Mouse (Mus musculus): ENCODE results near the gene Rgs21. TPM values are rescaled to one million over a fixed set of nuclear protein-coding genes. Genes with fewer than 3 reads are reported as not detected.
A peak's percentile ranks its signal among the peaks of the same experiment; 100 is the strongest.

Gene Rgs21
- polyA plus RNA-seq, 1 experiment from 2014 or later = not detected

GRCm38 (mm10) chr1:144498725-144499124, 68.7 kb downstream of the Rgs21 start:
- peak; percentile 65; the same call in 1 of the 2 replicates for ATAC-seq (ENCODE audit: low FRiP score)
- Histone ChIP-seq H3K27me3 (no peaks in the 10 kb centered on the region), H3K36me3 (replicated peaks) (no peaks in the 10 kb centered on the region), H3K27ac (no peak overlapping the region), H3K4me3 (replicated peaks) (no peak overlapping the region), H3K9me3 (no peaks in the 10 kb centered on the region), H3K4me2 (no peak overlapping the region), H3K4me1 (no peaks in the 10 kb centered on the region; the same call in 1 of the 2 replicates), H3K9ac (no peak overlapping the region)

- ATAC-seq (ENCODE audit: low FRiP score) = no peak
- WGBS = 43% methylated on average over 3 of the region's 3 CpGs
Observed at GRCm38 (mm10) chr1:144498051-144498450, 69.4 kb downstream of the Rgs21 start.

GRCm38 (mm10) chr1:144493336-144493735, 74.1 kb downstream of the Rgs21 start:
- no peak overlapping the region for H3K27ac ChIP-seq
- no peak overlapping the region for H3K4me3 ChIP-seq (replicated peaks)
- H3K4me1 ChIP-seq = no peaks in the 10 kb centered on the region; the same call in 1 of the 2 replicates
- H3K9ac ChIP-seq = no peak overlapping the region
- no peaks in the 10 kb centered on the region for H3K9me3 ChIP-seq
- H3K27me3 ChIP-seq = no peaks in the 10 kb centered on the region
- 86% methylated on average over 1 of the region's 1 CpGs for WGBS
- ATAC-seq (ENCODE audit: low FRiP score) = no peak
- H3K4me2 ChIP-seq = no peak overlapping the region
- H3K36me3 ChIP-seq (replicated peaks) = no peaks in the 10 kb centered on the region

More at GRCm38 (mm10) chr1:144498051-144498450, 69.4 kb downstream of the Rgs21 start:
- H3K27me3 ChIP-seq = no peaks in the 10 kb centered on the region
- no peaks in the 10 kb centered on the region for H3K36me3 ChIP-seq (replicated peaks)
- H3K4me2 ChIP-seq = no peak overlapping the region
- no peaks in the 10 kb centered on the region for H3K9me3 ChIP-seq
- no peak overlapping the region for H3K9ac ChIP-seq
- no peak overlapping the region for H3K4me3 ChIP-seq (replicated peaks)
- no peak overlapping the region for H3K27ac ChIP-seq
- no peaks in the 10 kb centered on the region; the same call in 1 of the 2 replicates for H3K4me1 ChIP-seq

GRCm38 (mm10) chr1:144488223-144488835, 79.1 kb downstream of the Rgs21 start:
- no peaks in the 10 kb centered on the region for H3K4me1 ChIP-seq
- ATAC-seq (ENCODE audit: low FRiP score) = no peak

More at GRCm38 (mm10) chr1:144488223-144488835, 79.1 kb downstream of the Rgs21 start:
- H3K9ac ChIP-seq = no peak overlapping the region
- 68% methylated on average over 5 of the region's 5 CpGs for WGBS
- no peaks in the 10 kb centered on the region for H3K36me3 ChIP-seq (replicated peaks)
- no peak overlapping the region for H3K4me2 ChIP-seq
- no peak overlapping the region for H3K27ac ChIP-seq
- H3K4me3 ChIP-seq (replicated peaks) = no peak overlapping the region
- H3K9me3 ChIP-seq = no peaks in the 10 kb centered on the region
- H3K27me3 ChIP-seq = no peaks in the 10 kb centered on the region

Other genes with a start within 250 kb of the Rgs21 start
- gene Rgs18, start 207.8 kb upstream of the Rgs21 start, polyA plus RNA-seq (2016; fragmentation: Nextera tagmentation; extraction: Ambion mirVana) = 0.54 and 0.94 TPM in 2 replicates

All from forebrain, embryonic 12.5 days (tissue).